8 mouse cellular contexts compared by ENCODE assay signal in genomic region chr10:17930445-17931083, GRCm38 (mm10). TPM values are rescaled to one million over a fixed set of nuclear protein-coding genes. Genes with fewer than 3 reads are reported as not detected.
DNase-seq lines count a peak whose midpoint lies in the region; ATAC-seq and TF ChIP-seq lines count a peak whose summit lies in the region.

No protein-coding gene starts in this region.

- peaks cover 6% of the 10 kb centered on the region for H3K4me1 ChIP-seq in cerebellum, adult 2 months (ENCODE audit: control insufficient read depth, insufficient read depth, low read length)
- peaks cover 3% of the 10 kb centered on the region; the same call in 1 of the 2 replicates for H3K4me1 ChIP-seq in stomach, postnatal 0 days (replicated peaks; ENCODE audit: control insufficient read depth, insufficient read depth)

- no peak for TF ChIP-seq CTCF in cerebellum, adult 2 months (IDR thresholded peaks at IDR 0.05; ENCODE audit: borderline replicate concordance, insufficient read depth, low read depth, low read length)
- no peak for TF ChIP-seq CTCF in stomach, postnatal 0 days (IDR thresholded peaks at IDR 0.05; ENCODE audit: low read depth)

- no peak for TF ChIP-seq EP300 in stomach, postnatal 0 days (optimal IDR thresholded peaks at IDR 0.05)

- ATAC-seq in stomach, postnatal 0 days (ENCODE audit: low FRiP score, low TSS enrichment) = peak; percentile 57; the same call in 1 of the 2 replicates

- 39% methylated on average over 6 of the region's 6 CpGs for WGBS in cerebellum, adult 2 months
- 12% methylated on average over 6 of the region's 6 CpGs for WGBS in stomach, postnatal 0 days

- no peak overlapping the region for H3K27ac ChIP-seq in cerebellum, adult 2 months (ENCODE audit: insufficient read depth, low read length)
- peak overlapping the region; percentile 61; the same call in 1 of the 2 replicates for H3K27ac ChIP-seq in stomach, postnatal 0 days (replicated peaks)

- peak; percentile 26 for DNase-seq in layer of hippocampus, adult 9-11 months
- DNase-seq in layer of hippocampus, postnatal 36 days = no peak
- DNase-seq in NIH3T3 (ENCODE audit: low read depth) = peak; percentile 94
- peak; percentile 15 to 73 for DNase-seq in cerebellum, adult 2 months
- DNase-seq in heart, postnatal 4 days = peak; percentile 21
- no peak for DNase-seq in stomach, postnatal 0 days (ENCODE audit: low spot score)
- DNase-seq in gastrocnemius, postnatal 4 days (ENCODE audit: low spot score in 2 of 2) = no peak
- no peak for DNase-seq in thymus, postnatal 25 days

- no peak for TF ChIP-seq POLR2A in cerebellum, adult 2 months (IDR thresholded peaks at IDR 0.05; ENCODE audit: borderline replicate concordance, insufficient read depth, low read length)

- H3K9me3 ChIP-seq in stomach, postnatal 0 days (ENCODE audit: control insufficient read depth, low read length) = no peaks in the 10 kb centered on the region

- H3K4me2 ChIP-seq in stomach, postnatal 0 days (replicated peaks; ENCODE audit: low read depth) = no peak overlapping the region; the same call in 1 of the 2 replicates

- no peak overlapping the region for H3K9ac ChIP-seq in stomach, postnatal 0 days (ENCODE audit: low read length)

- no peaks in the 10 kb centered on the region for H3K36me3 ChIP-seq in stomach, postnatal 0 days (ENCODE audit: control insufficient read depth, insufficient read depth, low read length)

- no peak overlapping the region for H3K4me3 ChIP-seq in cerebellum, adult 2 months (replicated peaks; ENCODE audit: insufficient read depth, low read depth, low read length)
- H3K4me3 ChIP-seq in stomach, postnatal 0 days (ENCODE audit: low read depth, low read length) = no peak overlapping the region

- H3K27me3 ChIP-seq in cerebellum, adult 2 months (ENCODE audit: control insufficient read depth, insufficient read depth, low read length) = no peaks in the 10 kb centered on the region
- H3K27me3 ChIP-seq in stomach, postnatal 0 days (ENCODE audit: control insufficient read depth, insufficient read depth, low read length) = no peaks in the 10 kb centered on the region

RNA-seq across cellular contexts. Expression of gene Heca, which starts 17.3 kb away (rescaled TPM):
- 10 to 100 TPM; 28.8 to 34.9 TPM for total RNA-seq in layer of hippocampus, postnatal 36 days (2021)
- 12.6 and 13.3 TPM in 2 replicates for polyA plus RNA-seq in cerebellum, adult 2 months (2012; rRNA removed)
- total RNA-seq in heart, postnatal 4 days (2021) = 10 to 100 TPM; 45.1 to 46.8 TPM
- 7.2 and 9.8 TPM in 2 replicates for polyA plus RNA-seq in stomach, postnatal 0 days (2015; fragmentation: Nextera tagmentation; extraction: Ambion mirVana)
- total RNA-seq in gastrocnemius, postnatal 4 days (2021) = 10 to 100 TPM; 23.0 to 27.5 TPM

Comparison
In these comparisons a context has a peak if more than half of its experiments do, and no peak if none do; other contexts are left out.
1. DNase-seq: peak in layer of hippocampus, adult 9-11 months (single experiment), NIH3T3 (single experiment), cerebellum, adult 2 months (2 of 2) and heart, postnatal 4 days (single experiment); none in layer of hippocampus, postnatal 36 days (0 of 2), stomach, postnatal 0 days (single experiment), gastrocnemius, postnatal 4 days (0 of 2) and thymus, postnatal 25 days (single experiment).